Mouse (Mus musculus) CD4-positive, CD25-positive, alpha-beta regulatory T cell, adult 4 months (primary cell): Measurements from ENCODE around the gene Nsmce3. TPM values are rescaled to one million over a fixed set of nuclear protein-coding genes. Genes with fewer than 3 reads are reported as not detected.

ENCODE experiments used
- ATAC-seq: one replicate; pipeline ENCODE4 v1.8.0; 2017
- polyA plus RNA-seq, 2 experiments: library from polyadenylated mRNA; unstranded; fragments of 100-300 nt; shearing (Covaris generic); gene quantifications; one replicate each; pipeline ENCODE4 v1.2.1; 2017

Nsmce3 gene
- polyA plus RNA-seq, 2 experiments from 2014 or later = 1.7 to 2.0 TPM

DNA sequence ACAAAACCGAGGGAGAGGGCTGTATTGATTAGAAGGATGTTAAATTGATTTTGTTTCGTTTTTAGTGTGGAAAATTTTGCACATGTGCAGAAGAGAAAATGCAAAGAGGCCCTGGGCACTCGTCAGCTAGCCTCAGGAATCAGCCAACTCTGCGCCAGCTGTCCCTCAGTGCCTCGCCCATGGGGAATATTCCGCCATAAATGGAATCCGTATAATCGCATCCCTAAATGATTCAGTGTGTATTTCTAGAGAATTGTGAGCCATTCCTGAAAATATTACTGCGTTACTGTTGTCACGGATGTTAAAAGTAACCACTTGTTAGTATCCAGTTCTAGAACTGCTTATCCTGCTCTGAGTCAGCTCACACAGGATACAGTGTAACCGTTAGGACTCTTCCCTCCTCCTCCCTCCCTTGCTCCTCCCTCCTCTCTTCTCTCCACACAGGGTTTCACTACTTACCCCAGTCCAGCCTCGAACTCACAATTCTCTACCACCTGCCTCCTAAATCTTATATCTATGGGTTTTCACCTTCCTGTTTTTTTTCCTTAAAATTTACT is 16.2 kb downstream of the Nsmce3 start:
- no peak for ATAC-seq

- ATAC-seq = no peak
Observed at GRCm38 (mm10) chr7:64855976-64856375, 16.8 kb downstream of the Nsmce3 start.

GRCm38 (mm10) chr7:64855389-64855927 is 17.3 kb downstream of the Nsmce3 start:
- ATAC-seq = no peak

GRCm38 (mm10) chr7:64850791-64851190 is 22.0 kb downstream of the Nsmce3 start:
- ATAC-seq = no peak

DNA sequence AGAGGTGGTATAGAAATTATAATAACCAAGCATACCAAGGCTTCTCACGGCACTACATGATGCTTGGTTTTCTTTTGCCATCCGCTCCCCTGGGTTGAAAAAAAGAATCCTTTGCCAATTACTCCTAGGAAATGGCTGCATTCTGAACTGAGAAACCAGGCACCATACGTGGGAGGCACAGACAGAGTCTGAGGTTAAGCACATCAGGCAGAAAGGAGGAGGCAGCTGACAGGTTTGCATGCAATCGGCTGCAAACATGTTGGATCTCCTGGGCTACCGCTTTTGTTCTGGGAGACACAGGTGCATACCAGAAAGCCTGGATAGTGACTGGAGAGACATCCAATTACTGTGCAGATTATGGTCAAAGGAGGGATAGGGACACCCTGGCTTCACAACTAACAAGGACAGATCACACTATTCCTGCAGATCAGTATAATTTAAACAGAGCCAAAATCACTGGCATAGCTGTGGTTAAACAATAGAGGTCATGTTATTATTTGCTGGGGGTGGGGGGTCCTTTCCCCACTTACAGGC is 25.4 kb downstream of the Nsmce3 start:
- no peak for ATAC-seq

- ATAC-seq = no peak
Observed at GRCm38 (mm10) chr7:64846061-64846460, 26.7 kb downstream of the Nsmce3 start.

DNA sequence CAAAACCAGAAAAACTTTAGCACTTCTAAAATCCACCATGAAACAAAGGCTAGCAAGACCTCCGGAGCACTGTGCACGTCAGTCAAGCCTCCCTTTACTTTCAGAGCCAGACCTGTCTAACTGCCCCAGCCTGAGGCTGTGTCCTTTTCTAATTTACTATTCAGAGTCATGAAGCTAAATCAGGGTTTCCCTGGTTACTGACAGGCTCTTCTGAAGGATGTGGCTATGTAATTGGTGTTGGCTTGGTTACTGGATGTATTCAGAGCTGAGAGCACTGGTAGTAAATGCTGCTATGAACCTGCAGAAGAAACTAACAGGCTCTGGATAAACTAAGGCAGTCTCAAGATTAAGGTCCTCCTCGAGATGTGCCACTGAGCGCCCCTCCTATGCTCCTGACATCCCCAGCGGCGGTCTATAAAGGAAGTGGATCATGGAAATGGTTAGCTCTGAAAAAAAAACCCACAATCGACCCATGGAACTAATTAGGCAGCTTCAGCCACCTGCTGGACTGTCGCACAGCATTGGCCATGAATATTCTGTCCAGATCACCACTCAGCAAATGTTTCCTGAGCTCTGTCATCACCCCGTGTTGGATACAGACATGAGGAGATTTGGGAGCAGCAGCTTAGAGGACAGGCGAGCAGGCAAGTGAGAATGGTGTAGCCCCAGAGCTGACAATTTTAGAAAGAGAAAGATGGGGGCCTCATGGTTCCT is 31.7 kb downstream of the Nsmce3 start:
- no peak for ATAC-seq

GRCm38 (mm10) chr7:64840576-64840895 is 32.3 kb downstream of the Nsmce3 start:
- no peak for ATAC-seq

DNA sequence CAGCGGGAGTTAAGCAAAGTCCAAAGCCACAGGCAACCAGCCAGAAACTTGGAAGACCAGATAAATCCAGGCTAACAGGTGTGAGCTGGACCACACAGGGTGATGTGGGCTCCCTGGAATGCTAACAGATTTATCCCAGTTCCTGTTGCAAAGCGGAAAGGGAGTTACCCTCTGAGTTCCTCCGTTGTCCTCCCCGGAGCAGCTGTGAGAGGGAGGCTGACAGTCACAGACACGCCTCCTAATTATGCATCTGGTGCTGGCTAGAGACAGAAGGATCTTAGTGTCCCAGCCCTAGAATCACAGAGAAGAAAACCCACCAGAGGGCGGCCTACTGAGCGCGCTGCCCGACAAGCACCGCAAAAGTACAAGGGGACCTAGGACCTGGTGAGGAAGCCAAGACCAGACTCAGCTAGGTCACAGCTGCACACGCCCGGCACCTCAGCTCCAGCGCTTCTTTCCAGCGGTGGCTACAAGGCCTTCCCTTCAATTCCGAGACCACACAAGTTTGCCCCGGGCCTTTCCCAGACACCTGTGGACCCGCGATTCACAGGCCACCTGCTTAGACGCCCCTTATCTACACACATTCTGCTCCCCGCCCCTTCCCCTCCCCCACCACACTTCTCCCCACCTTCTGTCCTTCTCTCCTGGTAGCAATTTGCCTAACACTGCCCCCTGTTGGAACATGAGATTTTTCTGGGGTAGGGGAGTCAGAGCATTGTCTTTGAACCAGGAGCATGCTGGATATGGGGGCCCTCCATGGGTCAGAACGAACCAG is 32.8 kb downstream of the Nsmce3 start:
- ATAC-seq = no peak

GRCm38 (mm10) chr7:64839281-64839680 is 33.5 kb downstream of the Nsmce3 start:
- no peak for ATAC-seq

- no peak for ATAC-seq
Observed at GRCm38 (mm10) chr7:64830214-64830995, 42.4 kb downstream of the Nsmce3 start.

- ATAC-seq = no peak
Observed at GRCm38 (mm10) chr7:64821081-64821480, 51.7 kb downstream of the Nsmce3 start.

DNA sequence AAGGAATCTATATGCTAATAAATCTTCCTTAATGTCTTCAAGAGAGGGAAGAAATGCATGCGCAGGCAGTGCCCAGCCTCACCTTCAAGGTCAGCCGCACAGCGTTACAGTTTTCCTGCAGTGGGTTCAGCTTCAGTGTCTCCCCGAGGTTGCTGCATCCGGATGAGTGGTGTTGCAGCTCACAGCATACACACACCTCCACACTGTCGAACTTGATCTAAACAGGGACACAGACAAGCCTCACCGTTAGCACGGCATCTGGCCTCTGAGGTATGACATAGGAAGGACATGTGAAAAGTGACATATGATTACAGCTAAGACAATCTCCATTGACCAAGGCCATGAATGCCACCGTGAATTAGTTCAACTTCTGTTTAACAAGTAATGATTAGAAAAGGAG is 53.1 kb downstream of the Nsmce3 start:
- ATAC-seq = no peak
